Mouse (Mus musculus) G1E (cell line): ENCODE results near the gene 2010300C02Rik. TPM values are rescaled to one million over a fixed set of nuclear protein-coding genes. Genes with fewer than 3 reads are reported as not detected.

Source experiments
- ATAC-seq: 2 replicates; pipeline ENCODE4 v1.8.0; 2016; ENCODE audit warnings: mild to moderate bottlenecking; ENCODE audit not compliant: insufficient number of reproducible peaks, poor library complexity, low FRiP score, severe bottlenecking; ENCODE audit errors: extremely low read depth
- DNase-seq: peaks from one replicate; pipeline ENCODE4 v3.0.0; 2012; ENCODE audit warnings: low spot score
- H3K27me3 ChIP-seq: 2 replicates; pipeline ENCODE4 v1.6.1; 2012; ENCODE audit warnings: mild to moderate bottlenecking, low read length, inconsistent platforms; ENCODE audit not compliant: insufficient read depth
- H3K36me3 ChIP-seq: replicated peaks from 2 replicates; pipeline ENCODE3; 2012; ENCODE audit warnings: mild to moderate bottlenecking, inconsistent platforms
- H3K4me1 ChIP-seq: 2 replicates; pipeline ENCODE4 v1.6.1; 2012; ENCODE audit warnings: low read depth, low read length, inconsistent platforms, mixed read lengths; ENCODE audit not compliant: insufficient read depth
- H3K4me3 ChIP-seq: 2 replicates; pipeline ENCODE4 v1.5.1; 2012; ENCODE audit warnings: low read depth, mild to moderate bottlenecking, inconsistent platforms, low read length, moderate library complexity, mixed read lengths
- H3K9me3 ChIP-seq: replicated peaks from 2 replicates; pipeline ENCODE4 v1.6.1; 2012; ENCODE audit warnings: inconsistent platforms
- CTCF ChIP-seq: IDR thresholded peaks from 2 replicates; pipeline ENCODE4 v1.5.1; 2012; ENCODE audit warnings: low read depth, low read length, inconsistent platforms, mixed read lengths
- GATA1 ChIP-seq: IDR thresholded peaks from 2 replicates; pipeline ENCODE4 v1.6.1; 2012; ENCODE audit warnings: borderline replicate concordance, low read length, inconsistent platforms, mixed read lengths
- GATA2 ChIP-seq: IDR thresholded peaks from 2 replicates; pipeline ENCODE4 v1.6.1; 2012; ENCODE audit warnings: low read depth, low read length, inconsistent platforms, borderline replicate concordance
- POLR2AphosphoS5 ChIP-seq: IDR thresholded peaks from 2 replicates; pipeline ENCODE4 v1.6.1; 2012; ENCODE audit warnings: low read depth, low read length, inconsistent platforms; ENCODE audit not compliant: insufficient replicate concordance
- TAL1 ChIP-seq: conservative IDR thresholded peaks from 2 replicates; pipeline ENCODE4 v1.6.1; 2012; ENCODE audit warnings: low read depth, low read length, inconsistent platforms, mixed read lengths
- polyA plus RNA-seq: library from polyadenylated mRNA; stranded (reverse); fragments of >175 nt; gene quantifications from 2 replicates; pipeline ENCODE4 v1.2.3, GENCODE M21; 2012
- total RNA-seq, 2 experiments: library from RNA; stranded (forward) in 1 of 2; stranded (reverse) in 1 of 2; fragments of 200-1000 nt in 1 of 2; fragments of >200 nt in 1 of 2; fragmentation: Nextera tagmentation in 1 of 2; gene quantifications; 2 replicates each; pipeline ENCODE4 v1.2.3; 2014 to 2017

Gene 2010300C02Rik
- total and polyA plus RNA-seq, 3 experiments, result 0.11 TPM; not detected in 2

DNA sequence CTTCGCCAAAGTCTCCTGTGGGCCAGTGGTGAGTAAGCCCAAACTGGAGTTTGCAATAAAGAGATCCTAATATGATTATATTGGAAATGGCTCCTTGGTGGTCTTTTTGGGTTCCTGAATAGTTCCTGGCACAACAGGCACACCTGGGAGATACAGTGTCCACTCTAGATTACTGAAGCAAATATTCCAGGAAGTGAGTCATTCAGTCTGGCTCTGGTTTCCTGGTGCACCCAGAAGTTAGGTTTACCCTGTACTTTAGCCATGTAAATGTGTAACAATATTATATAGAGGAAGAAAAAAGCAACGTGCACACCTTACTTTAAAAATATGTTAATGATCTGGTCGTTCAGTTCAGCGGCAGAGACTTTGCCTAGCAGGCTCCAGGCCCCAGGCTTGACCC lies 153.1 kb downstream of the 2010300C02Rik start:
- TF ChIP-seq GATA2 (no peak), POLR2AphosphoS5 (no peak), CTCF (no peak), GATA1 (no peak), TAL1 (no peak)
- ATAC-seq (no peak), DNase-seq (no peak)
- H3K36me3 ChIP-seq, result no peaks in the 10 kb centered on the region
- no peaks in the 10 kb centered on the region for H3K4me1 ChIP-seq
- no peaks in the 10 kb centered on the region for H3K9me3 ChIP-seq
- H3K4me3 ChIP-seq, result no peak overlapping the region
- H3K27me3 ChIP-seq, result peaks cover 30% of the 10 kb centered on the region

GRCm38 (mm10) chr1:37566344-37566743 lies 153.5 kb downstream of the 2010300C02Rik start:
- Histone ChIP-seq H3K9me3 (no peaks in the 10 kb centered on the region), H3K27me3 (peaks cover 30% of the 10 kb centered on the region), H3K4me3 (no peak overlapping the region), H3K4me1 (no peaks in the 10 kb centered on the region), H3K36me3 (no peaks in the 10 kb centered on the region)
- no peak for DNase-seq
- ATAC-seq, result no peak
- TF ChIP-seq TAL1, result no peak
- TF ChIP-seq CTCF, result no peak
- no peak for TF ChIP-seq POLR2AphosphoS5
- TF ChIP-seq GATA1, result no peak
- TF ChIP-seq GATA2, result no peak

DNA sequence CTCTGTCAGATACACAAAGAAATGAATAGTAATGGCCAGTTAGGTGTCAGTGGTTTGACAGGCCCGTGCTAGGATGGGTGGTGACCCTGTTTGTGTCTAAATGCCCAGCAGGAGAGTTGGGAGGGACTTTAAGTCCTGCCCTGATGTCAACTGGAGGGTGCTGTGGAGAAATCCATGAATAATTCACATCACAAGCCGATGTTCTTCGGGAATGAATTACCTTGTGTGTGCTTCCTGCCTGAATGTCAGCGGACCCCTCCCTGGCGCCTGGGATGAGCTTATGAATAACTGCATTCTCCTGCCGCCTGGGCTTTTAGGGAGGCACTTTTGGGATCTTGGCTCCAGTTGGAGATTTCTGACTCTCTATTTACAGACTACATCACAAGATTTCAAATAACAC lies 154.5 kb downstream of the 2010300C02Rik start:
- no peak for DNase-seq
- no peak overlapping the region for H3K4me3 ChIP-seq
- no peaks in the 10 kb centered on the region for H3K4me1 ChIP-seq
- no peak for ATAC-seq
- no peaks in the 10 kb centered on the region for H3K9me3 ChIP-seq
- TF ChIP-seq GATA2 (no peak), TAL1 (no peak), GATA1 (no peak), CTCF (no peak), POLR2AphosphoS5 (no peak)
- H3K36me3 ChIP-seq, result no peaks in the 10 kb centered on the region
- peaks cover 26% of the 10 kb centered on the region for H3K27me3 ChIP-seq

DNA sequence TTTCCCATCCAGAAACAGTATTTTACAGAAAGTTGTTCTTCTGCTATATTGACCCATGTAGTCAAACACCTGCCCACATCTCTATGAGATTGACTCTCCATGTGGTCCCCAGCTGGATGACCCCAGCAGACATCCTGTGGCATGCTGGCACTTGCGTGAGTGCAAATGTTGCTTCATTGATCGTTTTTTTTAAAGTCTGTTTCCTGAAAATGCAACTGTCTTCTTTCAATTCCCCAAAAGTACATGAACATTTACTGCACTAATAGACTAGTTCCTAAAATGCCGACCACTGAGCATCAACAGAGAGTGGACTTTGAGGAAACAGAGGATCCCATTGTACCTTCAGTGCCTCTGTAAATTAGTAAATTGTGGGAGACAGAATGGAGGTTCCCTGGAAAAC lies 157.9 kb downstream of the 2010300C02Rik start:
- DNase-seq (no peak), ATAC-seq (no peak)
- H3K36me3 ChIP-seq, result no peaks in the 10 kb centered on the region
- TF ChIP-seq POLR2AphosphoS5, result no peak
- TF ChIP-seq GATA2, result no peak
- TF ChIP-seq CTCF, result no peak
- no peak for TF ChIP-seq GATA1
- no peak for TF ChIP-seq TAL1
- peaks cover 33% of the 10 kb centered on the region for H3K27me3 ChIP-seq
- no peaks in the 10 kb centered on the region for H3K9me3 ChIP-seq
- H3K4me1 ChIP-seq, result no peaks in the 10 kb centered on the region
- H3K4me3 ChIP-seq, result no peak overlapping the region

Other genes starting within 250 kb of the 2010300C02Rik start
- gene Mgat4a, start 179.1 kb downstream of the 2010300C02Rik start, total RNA-seq (2014; fragmentation: Nextera tagmentation), result 38.8 and 44.0 TPM in 2 replicates
- gene Mgat4a, start 179.1 kb downstream of the 2010300C02Rik start, total RNA-seq (2017), result 24.8 and 28.0 TPM in 2 replicates
- 1.3 and 2.9 TPM in 2 replicates for gene Mgat4a, start 179.1 kb downstream of the 2010300C02Rik start, polyA plus RNA-seq
- gene Tsga10, start 146.3 kb upstream of the 2010300C02Rik start, total RNA-seq (2014; fragmentation: Nextera tagmentation), result 8.6 and 10.2 TPM in 2 replicates
- gene Tsga10, start 146.3 kb upstream of the 2010300C02Rik start, total RNA-seq (2017), result 7.4 and 8.9 TPM in 2 replicates
- 0.23 and 0.41 TPM in 2 replicates for gene Tsga10, start 146.3 kb upstream of the 2010300C02Rik start, polyA plus RNA-seq
- gene Lipt1, start 151.7 kb upstream of the 2010300C02Rik start, total RNA-seq (2014; fragmentation: Nextera tagmentation), result 16.9 and 20.0 TPM in 2 replicates
- gene Lipt1, start 151.7 kb upstream of the 2010300C02Rik start, total RNA-seq (2017), result 9.2 and 9.7 TPM in 2 replicates
- 0.88 and 1.1 TPM in 2 replicates for gene Lipt1, start 151.7 kb upstream of the 2010300C02Rik start, polyA plus RNA-seq
- 51.3 and 68.6 TPM in 2 replicates for gene Mitd1, start 170.3 kb upstream of the 2010300C02Rik start, total RNA-seq (2014; fragmentation: Nextera tagmentation)
- gene Mitd1, start 170.3 kb upstream of the 2010300C02Rik start, total RNA-seq (2017), result 112 and 115 TPM in 2 replicates
- 5.5 and 8.6 TPM in 2 replicates for gene Mitd1, start 170.3 kb upstream of the 2010300C02Rik start, polyA plus RNA-seq
- gene Mrpl30, start 170.4 kb upstream of the 2010300C02Rik start, total RNA-seq (2014; fragmentation: Nextera tagmentation), result 249 and 299 TPM in 2 replicates
- gene Mrpl30, start 170.4 kb upstream of the 2010300C02Rik start, total RNA-seq (2017), result 412 and 469 TPM in 2 replicates
- gene Mrpl30, start 170.4 kb upstream of the 2010300C02Rik start, polyA plus RNA-seq, result 43.2 and 76.5 TPM in 2 replicates
- not detected in 2 replicates for gene Lyg2, start 196.4 kb upstream of the 2010300C02Rik start, total RNA-seq (2014; fragmentation: Nextera tagmentation)
- gene Lyg2, start 196.4 kb upstream of the 2010300C02Rik start, total RNA-seq (2017), result 0.05 and 0.06 TPM in 2 replicates
- gene Lyg2, start 196.4 kb upstream of the 2010300C02Rik start, polyA plus RNA-seq, result not detected in 2 replicates
- gene Lyg1, start 237.7 kb upstream of the 2010300C02Rik start, total RNA-seq (2014; fragmentation: Nextera tagmentation), result not detected in 2 replicates
- not detected in 2 replicates for gene Lyg1, start 237.7 kb upstream of the 2010300C02Rik start, total RNA-seq (2017)
- gene Lyg1, start 237.7 kb upstream of the 2010300C02Rik start, polyA plus RNA-seq, result not detected in 2 replicates